Mouse (Mus musculus): ENCODE measurements around the gene Apoe. TPM values are rescaled to one million over a fixed set of nuclear protein-coding genes. Genes with fewer than 3 reads are reported as not detected.
A peak's percentile ranks its signal among the peaks of the same experiment; 100 is the strongest.

Apoe gene
- total and polyA plus RNA-seq, 3 experiments: 6.2 to 16.7 (median 10.0) TPM

DNA sequence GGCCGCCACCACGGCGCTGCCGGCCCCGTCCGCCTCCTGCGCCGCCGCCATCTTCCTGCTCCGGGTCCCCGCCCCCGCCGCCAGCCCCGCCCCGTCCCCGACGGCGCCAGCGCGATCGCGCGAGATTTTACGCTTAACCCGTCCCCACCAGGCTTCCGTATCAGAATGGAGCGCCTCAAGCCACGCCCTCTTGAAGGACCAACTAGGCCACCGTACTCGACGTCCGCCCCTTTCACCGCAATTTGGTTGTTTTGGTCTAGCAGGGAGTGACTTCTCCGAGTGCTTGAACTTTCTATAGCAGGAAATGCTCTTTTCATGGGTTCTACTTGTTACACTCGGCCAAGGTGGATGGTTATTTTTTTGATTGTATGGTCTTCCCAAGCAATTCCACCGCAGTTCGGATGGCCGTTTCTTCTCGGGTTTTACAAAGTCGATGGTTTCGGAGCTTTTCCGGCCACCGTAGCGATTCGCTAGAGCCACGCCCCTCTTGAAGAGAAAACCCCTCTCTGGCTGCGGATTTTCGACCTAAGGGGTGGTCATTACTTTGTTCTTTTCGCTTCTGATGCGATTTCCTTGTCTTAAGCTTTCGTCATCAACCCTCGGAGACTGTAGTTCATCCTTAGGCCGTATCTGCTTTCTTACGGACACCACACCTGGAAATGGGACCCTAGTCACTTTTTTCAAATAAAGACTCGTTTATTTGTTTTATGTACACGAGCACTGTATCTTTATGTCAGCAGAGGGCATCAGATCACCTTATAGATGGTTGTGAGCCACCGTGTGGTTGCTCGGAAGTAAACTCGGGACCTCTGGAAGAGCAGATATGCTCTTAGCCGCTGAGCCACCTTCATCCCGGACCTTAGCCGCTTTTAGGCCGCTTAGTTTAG lies 33.8 kb downstream of the Apoe start, which contains the start of gene Clptm1:
Gene Clptm1, minus strand, starts transcription at position 79 of the 887 bp plus-strand sequence.
- Histone ChIP-seq H3K36me3 (replicated peaks in 1 of 2; ENCODE audit: control insufficient read depth in 1 of 2, insufficient read depth in 1 of 2, low read length in 1 of 2) (peaks cover 20 to 27% of the 10 kb centered on the region in 2 experiments), H3K9me3 (replicated peaks; ENCODE audit: low read length) (no peaks in the 10 kb centered on the region), H3K4me3 (replicated peaks in 1 of 3; ENCODE audit: low read depth in 2 of 3, low read length in 2 of 3, poor library complexity in 1 of 3) (peak within 1 kb of the TSS; percentile 80 to 94 (median 93)), H3K27me3 (replicated peaks) (no peaks in the 10 kb centered on the region), H3K9ac (ENCODE audit: insufficient read depth, low read depth) (peak within 1 kb of the TSS; percentile 96), H3K79me2 (replicated peaks; ENCODE audit: control insufficient read depth, extremely low read depth, insufficient read depth, poor library complexity, severe bottlenecking) (peaks cover 42% of the 10 kb centered on the region), H3K4me1 (ENCODE audit: control insufficient read depth in 1 of 2, insufficient read depth in 2 of 2) (peaks cover 14 to 51% of the 10 kb centered on the region in 2 experiments; a peak in 3 of 4 replicates), H3K4me2 (ENCODE audit: insufficient read depth, low read depth, poor library complexity, severe bottlenecking) (peak within 1 kb of the TSS; percentile 87), H3K27ac (ENCODE audit: insufficient read depth, low read depth) (peak within 1 kb of the TSS; percentile 86)
- dilution Hi-C loops (cut with MboI; ENCODE audit: extremely low pct_ligation_motif_present, extremely low pct_unique_long_range_greater_than_20kb, low sequenced_read_pairs): no loop called here
- in situ Hi-C loops (cut with MboI; ENCODE audit: low pct_ligation_motif_present, low pct_unique_long_range_greater_than_20kb, low sequenced_read_pairs): loop anchor here (5.0 kb wide), 2 partner anchors 47 to 207 kb away; no protein-coding TSS in a partner anchor
- DNase-seq (ENCODE audit: extremely low read depth): peak; percentile 98
- TF ChIP-seq EP300 (IDR thresholded peaks at IDR 0.05; ENCODE audit: low read length) (no peak), SIN3A (IDR thresholded peaks at IDR 0.05; ENCODE audit: low read length) (peak; percentile 81; the same call in 1 of the 2 replicates), JUND (conservative IDR thresholded peaks at IDR 0.05; ENCODE audit: low read depth, low read length) (no peak), CHD2 (IDR thresholded peaks at IDR 0.05; ENCODE audit: low read length) (peak; percentile 99), ETS1 (conservative IDR thresholded peaks at IDR 0.05; ENCODE audit: low read depth, low read length) (no peak), MAX (IDR thresholded peaks at IDR 0.05; ENCODE audit: low read length) (peak; percentile 12; the same call in 1 of the 2 replicates), RCOR1 (conservative IDR thresholded peaks at IDR 0.05; ENCODE audit: low read depth, low read length) (no peak), SMC3 (IDR thresholded peaks at IDR 0.05; ENCODE audit: low read depth, low read length) (peak; percentile 63), MEF2A (IDR thresholded peaks at IDR 0.05; ENCODE audit: borderline replicate concordance, low read depth, low read length) (no peak; the same call in 1 of the 2 replicates), MXI1 (IDR thresholded peaks at IDR 0.05; ENCODE audit: low read depth, low read length) (no peak; the same call in 1 of the 2 replicates), POLR2A (IDR thresholded peaks at IDR 0.05; ENCODE audit: low read depth, low read length) (peak; percentile 69), BHLHE40 (IDR thresholded peaks at IDR 0.05; ENCODE audit: low read depth, low read length) (no peak), RAD21 (IDR thresholded peaks at IDR 0.05; ENCODE audit: low read depth, low read length) (peak; percentile 31), POLR2AphosphoS2 (IDR thresholded peaks at IDR 0.05; ENCODE audit: low read depth, low read length) (peak; percentile 84; the same call in 1 of the 2 replicates), ZMIZ1 (IDR thresholded peaks at IDR 0.05; ENCODE audit: low read depth, low read length) (peak; percentile 58; the same call in 1 of the 2 replicates), JUN (IDR thresholded peaks at IDR 0.05; ENCODE audit: insufficient read depth, low read depth, low read length) (no peak), KAT2A (IDR thresholded peaks at IDR 0.05; ENCODE audit: insufficient replicate concordance, low read length) (peak; percentile 75; the same call in 1 of the 2 replicates), ELF1 (IDR thresholded peaks at IDR 0.05; ENCODE audit: low read depth, low read length) (peak; percentile 89), GABPA (IDR thresholded peaks at IDR 0.05; ENCODE audit: insufficient replicate concordance, low read depth, low read length) (no peak), ZC3H11A (IDR thresholded peaks at IDR 0.05; ENCODE audit: low read depth, low read length) (no peak), IRF4 (IDR thresholded peaks at IDR 0.05; ENCODE audit: low read depth, low read length) (peak; percentile 8; the same call in 1 of the 2 replicates), USF2 (conservative IDR thresholded peaks at IDR 0.05; ENCODE audit: low read depth, low read length) (no peak), E2F4 (IDR thresholded peaks at IDR 0.05; ENCODE audit: insufficient replicate concordance, low read depth, low read length) (no peak), MYC (IDR thresholded peaks at IDR 0.05; ENCODE audit: low read depth, low read length) (peak; percentile 37; the same call in 1 of the 2 replicates), TBP (conservative IDR thresholded peaks at IDR 0.05; ENCODE audit: low read depth, low read length) (peak; percentile 88; the same call in 1 of the 2 replicates), HCFC1 (IDR thresholded peaks at IDR 0.05; ENCODE audit: low read depth, low read length) (peak; percentile 85), ZNF384 (IDR thresholded peaks at IDR 0.05; ENCODE audit: low read depth, low read length) (no peak), PAX5 (IDR thresholded peaks at IDR 0.05; ENCODE audit: low read length) (no peak), TCF12 (IDR thresholded peaks at IDR 0.05; ENCODE audit: low read depth, low read length) (peak; percentile 78), CTCF (conservative IDR thresholded peaks at IDR 0.05 in 1 of 2, IDR thresholded peaks at IDR 0.05 in 1 of 2; ENCODE audit: low read depth in 2 of 2, low read length in 2 of 2) (peak in 1 of 2 experiments; percentile 96; a peak in 2 of 4 replicates), MAZ (IDR thresholded peaks at IDR 0.05; ENCODE audit: low read depth, low read length) (no peak; the same call in 1 of the 2 replicates), UBTF (IDR thresholded peaks at IDR 0.05; ENCODE audit: low read depth, low read length) (0 out of 2 replicates have a peak, but pooled peaks have one; percentile 42), NRF1 (IDR thresholded peaks at IDR 0.05; ENCODE audit: low read depth, low read length) (no peak; the same call in 1 of the 2 replicates), USF1 (IDR thresholded peaks at IDR 0.05; ENCODE audit: low read depth, low read length) (no peak), MAFK (IDR thresholded peaks at IDR 0.05; ENCODE audit: insufficient replicate concordance, low read length) (no peak), NELFE (IDR thresholded peaks at IDR 0.05; ENCODE audit: low read depth, low read length) (peak; percentile 72), ZKSCAN1 (IDR thresholded peaks at IDR 0.05; ENCODE audit: borderline replicate concordance, low read depth, low read length) (no peak)
